Mouse (Mus musculus) erythroblast, embryonic 14.5 days (primary cell): Measurements from ENCODE around the gene Sox6.

ENCODE experiments used
- GATA1 ChIP-seq: IDR thresholded peaks from 2 replicates; pipeline ENCODE4 v1.6.1; 2012; ENCODE audit warnings: low read length, inconsistent platforms, mixed read lengths
- TAL1 ChIP-seq: IDR thresholded peaks from 3 replicates; pipeline ENCODE4 v1.6.1; 2012; ENCODE audit warnings: low read length, inconsistent platforms, mixed read lengths

DNA sequence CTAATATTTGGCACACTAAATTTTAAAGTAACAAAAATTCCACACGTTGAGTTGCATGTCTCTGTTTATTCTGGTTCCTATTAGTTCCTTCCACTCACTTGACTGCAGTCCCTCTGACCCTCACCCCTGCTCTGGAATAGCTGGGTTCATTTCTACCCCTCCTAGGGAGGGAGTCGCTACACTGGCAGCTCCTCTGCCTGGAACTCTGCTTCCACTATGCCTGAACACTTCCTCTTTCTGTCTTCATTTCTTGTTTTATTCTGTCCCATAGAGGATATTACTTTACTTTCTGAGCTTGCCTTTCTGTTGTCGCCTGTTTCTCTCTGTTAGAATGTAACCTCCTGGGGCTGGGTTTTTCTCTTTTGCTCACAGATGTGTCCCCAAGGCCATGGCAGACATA lies 203.6 kb downstream of the Sox6 start:
- TF ChIP-seq TAL1 (no peak), GATA1 (no peak)
